Mouse (Mus musculus) left cerebral cortex, adult 9 months (tissue): ENCODE data around the gene Pla2g2c.

Experiments
- DNase-seq, 2 experiments: peaks; one replicate each; pipeline ENCODE4 v3.0.0; 2022; ENCODE audit warnings: low spot score in 2 of 2

The Pla2g2c gene

DNA sequence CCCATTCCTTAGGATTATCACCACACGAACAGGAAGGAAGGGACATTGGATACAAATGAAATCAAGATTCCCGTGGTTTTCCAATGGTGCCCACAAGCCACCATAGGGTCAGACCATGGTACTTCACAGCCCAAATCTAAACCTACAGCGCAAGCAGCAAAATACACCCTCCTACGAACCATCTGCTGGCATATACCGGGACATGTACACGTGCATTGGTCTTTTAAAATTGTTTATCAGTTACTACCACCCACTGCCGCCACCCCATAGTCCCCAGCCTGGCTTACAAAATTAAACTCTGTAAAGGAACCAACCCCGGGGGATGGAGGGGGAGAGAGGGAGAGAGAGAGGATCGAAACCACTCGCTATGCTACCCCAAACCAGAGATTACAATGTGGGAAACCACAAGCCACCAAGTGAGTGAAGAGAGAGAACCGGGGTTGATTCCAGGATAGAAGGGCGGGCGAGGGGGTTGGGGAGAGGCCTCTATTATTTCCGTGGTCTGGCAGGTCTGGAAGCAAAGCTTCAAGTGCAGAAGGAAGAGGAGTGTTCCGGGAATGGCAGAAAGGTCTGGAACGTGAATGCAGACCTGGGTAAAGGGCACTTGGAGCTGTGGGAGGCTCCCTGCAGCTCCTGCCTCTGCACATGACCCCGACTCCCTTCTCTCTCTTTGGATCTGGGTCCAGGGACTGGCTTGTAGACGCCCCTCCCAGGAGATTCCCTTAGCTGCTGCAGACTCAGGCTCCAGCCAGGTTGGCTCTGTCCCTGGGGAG is at the start of gene Pla2g2c:
Gene Pla2g2c, plus strand, starts transcription at position 439 of the 773 bp plus-strand sequence.
- DNase-seq = peak in 1 of 2 experiments; percentile 85

- no peak for DNase-seq
Observed at GRCm38 (mm10) chr4:138676480-138676879, 48.1 kb upstream of the Pla2g2c start.

GRCm38 (mm10) chr4:138677579-138677978 is 47.0 kb upstream of the Pla2g2c start:
- DNase-seq = peak in 1 of 2 experiments; percentile 72

DNA sequence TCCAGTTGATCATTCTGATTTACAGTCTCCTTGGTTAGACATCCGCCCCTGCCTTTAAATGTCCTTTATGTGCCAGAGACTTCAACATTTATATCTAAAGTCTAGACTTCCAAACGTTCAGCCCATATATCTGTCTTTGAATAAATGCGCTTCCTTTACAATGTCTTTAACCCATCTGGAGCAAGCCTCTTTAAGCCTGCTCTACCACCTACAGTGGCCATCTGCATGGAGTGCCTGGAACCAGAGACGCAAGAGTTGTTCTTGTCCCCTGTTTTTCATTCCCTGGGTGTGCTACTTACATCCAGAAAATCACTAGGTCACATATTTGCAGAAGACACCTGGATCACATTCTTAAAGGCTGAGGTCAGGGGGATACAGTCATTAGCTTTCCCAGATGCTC is 44.5 kb upstream of the Pla2g2c start:
- DNase-seq = no peak

GRCm38 (mm10) chr4:138682760-138683159 is 41.8 kb upstream of the Pla2g2c start:
- DNase-seq = no peak

DNA sequence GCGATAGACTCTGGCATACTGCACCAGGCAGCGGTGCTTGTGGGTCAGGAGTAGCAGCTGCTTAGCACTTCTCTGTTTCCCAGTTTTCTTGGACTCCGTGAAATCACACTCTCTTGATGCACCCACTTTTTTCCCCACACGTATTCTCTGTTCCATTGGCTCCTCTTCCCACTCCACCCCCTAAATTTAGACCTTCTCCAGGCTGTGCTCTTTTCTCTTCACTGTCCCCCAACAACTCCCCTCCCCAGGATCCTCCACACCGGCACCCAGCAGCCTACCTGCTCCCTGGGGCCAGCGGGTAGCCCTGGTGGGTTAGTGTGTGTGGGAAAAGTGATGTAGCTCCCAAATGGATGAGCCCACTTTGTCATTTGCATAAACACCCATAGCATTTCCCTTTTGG is 38.8 kb upstream of the Pla2g2c start:
- peak in 1 of 2 experiments; percentile 69 for DNase-seq

DNA sequence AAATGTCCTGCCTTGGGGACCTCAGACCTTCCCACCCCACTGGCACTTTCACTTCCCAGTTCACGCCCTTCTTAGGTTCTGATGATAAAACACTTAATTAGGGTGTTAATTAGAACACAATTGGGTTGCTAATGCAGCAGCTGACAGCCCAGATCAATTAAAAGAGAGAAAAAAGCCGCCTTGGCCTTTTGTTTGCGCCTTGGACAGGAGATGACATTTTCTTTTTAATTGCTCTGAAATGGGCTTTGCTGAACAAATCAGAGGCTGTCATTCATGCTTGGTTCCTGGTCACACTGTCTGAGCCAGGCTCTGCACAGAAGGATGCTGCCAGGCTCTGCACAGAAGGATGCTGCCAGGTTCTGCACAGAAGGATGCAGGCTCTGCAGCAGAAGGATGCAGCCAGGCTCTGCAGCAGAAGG is 35.5 kb upstream of the Pla2g2c start:
- no peak for DNase-seq

DNA sequence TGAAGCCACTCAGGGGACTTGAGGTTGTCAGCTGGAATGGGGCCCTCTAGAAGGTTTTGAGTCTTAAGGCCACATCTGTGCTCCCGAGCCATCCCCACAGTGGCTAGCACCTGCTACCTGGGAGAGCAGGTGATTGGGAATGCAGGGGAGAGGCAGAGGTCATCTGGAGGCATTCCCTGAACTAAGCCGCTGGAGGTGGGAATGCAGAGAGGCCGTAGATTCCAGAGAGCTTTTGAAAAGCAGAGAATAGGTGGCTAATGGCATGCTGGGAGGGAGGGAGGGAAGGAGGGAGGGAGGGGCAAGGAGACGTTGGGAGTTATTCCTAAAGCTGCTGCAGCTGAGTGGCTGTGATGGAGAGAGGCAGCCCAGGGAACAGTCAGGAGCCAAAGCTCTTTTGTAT is 34.0 kb upstream of the Pla2g2c start:
- DNase-seq = no peak

GRCm38 (mm10) chr4:138691443-138692181 is 33.0 kb upstream of the Pla2g2c start:
- peak in 1 of 2 experiments; percentile 78 for DNase-seq

DNA sequence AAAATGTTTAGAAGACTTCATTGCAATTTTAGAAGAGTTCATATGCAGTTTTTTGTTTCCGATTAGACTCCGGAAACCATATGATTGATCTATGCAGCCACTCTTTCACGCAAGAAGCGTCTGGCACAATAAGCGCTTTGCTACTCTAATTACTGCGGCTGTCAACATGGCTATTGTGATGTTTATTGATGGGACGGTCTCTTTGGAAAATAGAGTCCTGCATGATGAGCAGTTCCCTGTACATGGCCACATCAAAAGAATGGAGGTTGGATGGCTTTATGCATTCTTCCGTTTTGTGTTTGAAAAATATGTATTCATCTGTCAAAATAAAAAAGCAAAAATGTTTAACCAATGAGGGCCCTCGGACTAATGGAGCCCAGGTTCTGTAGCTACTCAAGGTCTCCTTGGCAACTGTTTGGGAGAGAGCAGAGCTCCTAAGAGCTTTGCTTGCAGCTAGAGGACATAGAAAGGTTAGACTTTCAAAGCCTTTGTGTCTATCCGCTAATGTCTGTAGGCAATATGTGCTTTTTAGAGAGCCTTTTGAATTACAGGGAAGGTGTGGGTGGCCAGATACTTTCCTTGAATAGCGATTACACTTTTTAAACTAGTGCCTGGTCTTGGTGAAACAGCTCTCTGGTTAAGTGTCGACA is 31.4 kb upstream of the Pla2g2c start:
- no peak for DNase-seq

DNA sequence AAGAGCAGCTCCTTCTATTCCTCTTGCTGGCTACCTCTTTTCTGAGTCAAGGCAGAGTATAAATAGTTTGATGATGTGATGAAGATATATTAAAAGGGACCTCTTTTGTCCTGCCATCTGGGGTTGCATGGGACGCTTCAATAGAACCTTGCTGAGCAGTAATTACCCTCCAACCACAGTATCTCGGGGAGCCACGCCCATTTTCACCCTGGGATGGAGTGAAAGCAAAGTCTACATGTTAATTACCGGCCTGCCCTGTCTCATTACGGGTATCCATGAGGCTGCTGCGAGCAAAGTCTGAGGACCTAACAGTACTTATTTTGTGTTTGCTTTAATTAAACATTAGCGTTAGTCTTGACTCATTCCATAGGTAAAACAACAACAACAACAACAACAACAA is 27.9 kb upstream of the Pla2g2c start:
- no peak for DNase-seq

GRCm38 (mm10) chr4:138697166-138697860 is 27.3 kb upstream of the Pla2g2c start:
- no peak for DNase-seq

- no peak for DNase-seq
Observed at GRCm38 (mm10) chr4:138698296-138698695, 26.3 kb upstream of the Pla2g2c start.

- peak in 1 of 2 experiments; percentile 74 for DNase-seq
Observed at GRCm38 (mm10) chr4:138700184-138700982, 24.2 kb upstream of the Pla2g2c start.

GRCm38 (mm10) chr4:138701111-138701510 is 23.5 kb upstream of the Pla2g2c start:
- DNase-seq = no peak

DNA sequence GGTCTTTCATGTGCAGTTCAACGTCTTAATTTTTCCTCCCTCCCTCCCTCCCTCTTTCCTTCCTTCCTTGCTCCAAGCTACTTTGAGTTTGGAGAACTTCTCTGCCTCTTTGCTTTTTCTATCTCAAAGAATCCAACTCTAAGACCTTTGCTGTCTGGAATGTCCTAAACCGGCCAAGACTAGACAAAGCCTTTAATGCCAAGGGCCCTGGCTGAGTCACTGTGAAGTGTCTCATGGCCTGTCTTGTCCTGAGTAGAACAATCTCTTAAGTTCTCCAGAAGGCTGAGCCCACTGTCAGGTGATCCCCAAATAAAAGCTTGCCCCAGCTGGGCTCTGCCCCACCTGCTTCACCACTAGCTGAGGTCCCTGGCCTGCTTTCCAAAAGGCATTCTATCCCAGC is 22.6 kb upstream of the Pla2g2c start:
- DNase-seq = no peak

DNA sequence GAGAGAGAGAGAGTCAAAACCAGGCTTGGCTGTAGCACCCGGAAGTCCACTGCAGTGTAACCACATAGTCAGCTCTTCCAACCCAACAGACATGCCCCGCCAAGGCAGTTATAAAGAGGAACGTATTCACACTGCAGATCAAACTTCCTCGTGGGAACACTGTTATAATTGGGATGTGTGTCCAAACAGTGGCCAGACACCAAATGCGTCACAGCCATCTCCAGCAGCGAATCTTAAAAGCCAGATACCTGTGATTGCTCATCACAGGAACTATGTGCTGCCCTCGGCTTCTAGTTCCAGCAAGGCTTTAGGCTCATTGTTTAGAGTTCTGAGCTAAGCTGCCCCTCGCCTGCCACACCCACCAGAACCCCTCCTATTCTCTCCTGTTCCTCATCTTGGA is 22.1 kb upstream of the Pla2g2c start:
- DNase-seq = no peak

DNA sequence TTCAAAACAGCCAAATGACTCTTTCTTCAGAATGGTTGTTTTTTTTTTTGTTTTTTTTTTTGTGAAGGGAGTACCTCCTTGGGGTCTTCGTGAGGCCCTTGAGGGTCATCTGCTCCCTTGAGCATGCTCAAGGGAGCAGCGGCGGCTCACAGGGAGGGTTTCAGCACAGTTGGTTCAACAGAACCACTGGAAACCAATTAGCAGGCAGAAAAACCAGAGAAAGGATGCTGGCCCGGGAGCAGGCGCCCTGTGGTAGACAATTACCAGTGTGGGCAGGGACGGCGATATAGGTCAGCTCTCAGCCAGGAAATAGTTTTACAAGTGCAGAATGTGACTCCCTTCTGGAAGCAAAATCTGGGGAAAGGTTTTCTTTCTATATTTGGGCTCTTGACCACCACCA is 21.0 kb upstream of the Pla2g2c start:
- DNase-seq = no peak

DNA sequence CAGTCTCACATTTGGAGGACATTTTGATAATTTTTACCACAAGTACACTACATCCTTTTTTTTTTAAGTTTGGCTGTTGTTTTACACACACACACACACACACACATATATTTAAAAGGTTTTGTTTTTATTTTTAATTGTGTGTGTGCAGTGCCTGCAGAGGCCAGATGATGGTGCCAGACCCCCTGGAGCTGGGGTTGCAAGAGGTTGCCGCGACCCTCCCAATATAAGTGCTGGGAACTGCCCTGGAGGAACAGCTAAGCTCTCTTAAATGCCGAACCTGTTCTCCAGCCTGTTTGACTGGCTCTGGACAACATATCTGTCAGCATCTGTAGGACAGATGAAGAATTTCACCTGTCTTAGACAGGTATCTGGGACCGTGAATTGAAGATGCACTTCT is 20.4 kb upstream of the Pla2g2c start:
- no peak for DNase-seq

GRCm38 (mm10) chr4:138706620-138707019 is 18.0 kb upstream of the Pla2g2c start:
- DNase-seq = no peak

GRCm38 (mm10) chr4:138708636-138709035 is 16.0 kb upstream of the Pla2g2c start:
- no peak for DNase-seq
